Mouse (Mus musculus) adrenal gland, postnatal 14 days (tissue): ENCODE data around the gene Wwc2. TPM values are rescaled to one million over a fixed set of nuclear protein-coding genes. Genes with fewer than 3 reads are reported as not detected.

Experiments
- DNase-seq: peaks from one replicate; pipeline ENCODE4 v3.0.0; 2021; ENCODE audit warnings: mixed read lengths
- total RNA-seq: library from RNA; stranded (reverse); gene quantifications from 2 replicates; pipeline ENCODE4 v1.2.3, GENCODE M21; 2021

Wwc2 gene
- total RNA-seq, 1 experiment from 2014 or later: 26.5 TPM

DNA sequence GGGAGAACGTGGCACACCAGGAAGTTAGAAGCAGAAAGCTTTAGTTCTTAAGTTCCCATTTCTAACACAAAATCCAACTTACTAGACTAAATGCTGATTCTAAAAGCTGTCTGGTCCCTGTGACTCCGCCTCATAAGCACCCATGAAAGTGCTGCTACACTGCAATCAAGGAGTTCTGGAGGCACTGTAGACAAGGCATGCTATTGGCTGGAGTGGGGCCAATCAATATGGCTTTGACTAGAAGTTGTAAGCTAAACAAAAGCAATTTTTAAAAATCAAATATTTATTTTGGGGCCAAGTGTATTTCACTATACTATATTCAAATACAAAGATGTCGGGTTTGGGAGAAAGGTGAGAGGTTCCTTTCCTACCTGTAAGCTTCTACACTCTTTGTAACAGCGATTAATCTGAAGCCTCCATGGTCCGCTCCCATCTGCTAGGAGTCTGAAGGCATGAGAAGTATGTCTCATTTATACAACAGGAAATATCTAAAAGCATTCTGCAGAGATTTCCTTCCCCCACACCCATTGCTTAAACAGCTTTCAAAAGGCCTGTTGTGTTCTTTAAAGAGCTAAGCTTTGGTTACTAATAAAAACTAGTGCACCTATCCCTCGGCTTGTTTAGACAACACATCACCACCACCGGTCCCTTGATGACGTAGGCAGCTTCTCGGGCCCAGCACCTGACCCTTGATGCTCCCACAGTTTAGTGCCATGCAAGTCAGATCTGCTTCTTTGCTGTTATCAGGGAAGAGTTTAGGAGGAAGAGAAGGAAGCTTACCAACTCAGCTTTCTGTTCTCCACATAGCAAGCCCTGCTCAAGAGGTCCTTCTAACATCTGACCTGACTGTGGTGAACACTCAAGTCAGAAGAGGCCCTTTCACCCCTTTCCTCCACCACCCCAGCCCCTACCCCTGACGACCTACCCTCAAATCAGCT, 50.5 kb downstream of the Wwc2 start:
- DNase-seq: no peak

GRCm38 (mm10) chr8:47939217-47939616, 51.5 kb downstream of the Wwc2 start:
- no peak for DNase-seq

- DNase-seq: no peak
These were observed 54.3 kb downstream of the Wwc2 start for GRCm38 (mm10) chr8:47936386-47936785.

- DNase-seq: no peak
These were observed 55.3 kb downstream of the Wwc2 start for GRCm38 (mm10) chr8:47935461-47935860.

DNA sequence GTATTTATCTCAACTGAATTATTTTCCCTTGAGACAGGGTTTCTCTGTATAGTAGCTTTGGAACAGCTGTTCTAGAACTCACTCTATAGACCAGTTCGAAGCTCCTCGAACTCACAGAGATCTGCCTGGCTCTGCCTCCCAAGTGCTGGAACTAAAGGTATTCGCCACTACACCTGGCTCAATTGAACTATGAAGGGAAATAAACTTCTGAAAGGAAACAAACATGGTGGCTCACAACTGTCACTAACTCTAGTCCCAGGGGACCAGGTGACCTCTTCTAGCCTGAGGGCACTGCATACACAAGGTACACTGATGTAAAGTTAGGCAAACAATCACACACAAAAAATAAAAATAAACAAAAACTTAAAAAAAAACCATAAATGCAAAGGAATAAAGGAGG, 57.6 kb downstream of the Wwc2 start:
- no peak for DNase-seq

DNA sequence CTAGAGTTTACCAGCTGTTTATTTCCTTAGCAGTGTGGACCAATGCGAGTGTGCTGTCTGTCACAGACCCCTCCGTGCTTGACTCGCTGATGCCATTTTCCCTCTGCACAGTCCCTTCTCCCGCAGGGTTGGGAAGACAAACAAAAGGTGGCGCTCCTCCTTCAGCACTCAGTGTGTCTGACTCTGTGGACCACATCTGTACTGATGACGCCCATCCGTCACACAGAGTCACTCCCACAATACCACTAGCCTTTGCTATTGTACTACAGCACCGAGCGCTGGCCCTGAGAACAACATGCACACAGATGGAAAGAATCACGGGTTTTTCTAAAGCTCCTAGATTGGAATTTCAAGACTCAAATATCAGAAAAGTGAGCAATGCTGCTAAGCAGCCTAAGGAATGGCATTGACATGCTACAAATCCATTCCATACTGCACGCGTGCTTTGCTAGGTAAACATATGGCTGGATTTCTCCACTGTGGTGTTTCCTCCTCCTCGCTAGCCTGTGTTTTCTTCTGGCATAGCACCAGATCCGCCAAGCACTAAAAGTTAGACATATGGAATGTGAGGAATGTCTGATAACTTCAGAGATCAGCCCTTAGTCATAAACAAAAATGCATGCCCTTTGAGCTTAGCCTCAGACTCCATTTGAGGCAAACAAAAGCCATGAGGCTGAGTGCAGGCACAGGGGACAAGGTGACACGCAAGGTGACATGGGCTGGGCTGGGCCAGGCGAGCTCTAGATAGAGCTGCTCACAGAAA, 58.5 kb downstream of the Wwc2 start:
- DNase-seq: no peak

- DNase-seq: no peak
These were observed 59.4 kb downstream of the Wwc2 start for GRCm38 (mm10) chr8:47931371-47931770.

DNA sequence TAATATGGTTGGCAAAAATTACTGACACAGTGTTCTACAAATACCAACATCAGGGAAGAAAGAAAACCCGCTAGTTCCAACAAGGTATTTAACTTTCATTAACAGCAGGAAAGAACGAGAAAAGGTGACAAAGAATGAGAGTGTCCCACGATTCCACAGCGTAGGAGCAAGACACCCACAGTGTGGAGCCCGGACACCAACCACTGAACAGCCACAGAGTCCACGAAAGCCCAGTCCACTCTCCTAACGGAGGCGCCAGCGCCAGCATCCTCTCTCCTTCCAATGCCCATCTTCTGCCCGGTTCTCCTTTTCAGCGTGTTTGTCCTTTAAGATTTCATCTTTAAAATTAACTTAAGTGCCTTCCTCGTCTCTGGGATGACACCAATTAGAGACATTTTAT, 61.1 kb downstream of the Wwc2 start:
- no peak for DNase-seq

DNA sequence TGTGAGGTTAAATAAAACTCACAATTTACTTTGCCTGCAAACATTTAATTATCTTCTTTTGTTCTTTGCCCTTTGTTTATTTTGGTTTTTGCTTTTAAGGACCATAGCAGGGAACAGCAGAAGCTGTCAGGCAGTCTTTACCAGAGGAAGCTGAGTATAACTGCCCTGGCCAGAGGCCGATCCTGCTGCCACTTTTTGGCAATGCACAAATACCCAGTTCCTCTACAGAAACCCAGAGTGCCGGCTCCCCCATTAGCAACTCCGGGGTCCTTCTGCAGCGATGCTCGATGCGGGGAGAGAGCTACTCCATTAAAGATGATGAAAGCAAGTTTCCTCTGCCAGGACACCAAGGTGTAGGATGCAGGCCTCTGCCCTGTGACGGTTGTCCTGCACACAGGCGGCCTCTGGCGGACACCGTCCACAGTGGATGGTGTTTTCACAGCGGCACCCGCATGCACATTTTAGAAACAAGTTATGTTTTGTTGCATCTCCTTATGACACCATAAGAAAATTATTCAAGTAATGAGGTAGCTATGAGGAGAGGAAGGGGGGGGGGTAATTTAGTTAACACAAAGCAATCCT, 62.0 kb downstream of the Wwc2 start:
- DNase-seq: no peak

DNA sequence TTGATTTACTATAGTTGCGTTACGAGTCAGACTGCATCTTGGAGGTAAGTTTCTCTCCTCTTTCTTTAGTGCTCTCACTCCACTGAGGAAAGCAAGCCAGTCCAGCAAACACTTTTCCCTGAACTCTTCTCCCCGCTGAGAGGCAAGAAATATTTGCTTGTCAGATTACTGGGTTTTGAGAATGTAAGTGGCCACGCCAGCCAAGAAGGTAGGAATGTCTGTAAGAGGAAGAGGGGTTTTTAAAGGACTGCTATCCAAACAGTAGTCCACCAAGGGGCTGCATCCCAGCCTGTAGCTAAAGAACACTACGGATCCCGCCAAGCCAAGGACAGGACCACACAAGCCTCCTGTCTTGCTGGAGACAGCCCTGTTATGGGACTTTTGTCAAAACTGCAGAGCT, 65.8 kb downstream of the Wwc2 start:
- DNase-seq: no peak

DNA sequence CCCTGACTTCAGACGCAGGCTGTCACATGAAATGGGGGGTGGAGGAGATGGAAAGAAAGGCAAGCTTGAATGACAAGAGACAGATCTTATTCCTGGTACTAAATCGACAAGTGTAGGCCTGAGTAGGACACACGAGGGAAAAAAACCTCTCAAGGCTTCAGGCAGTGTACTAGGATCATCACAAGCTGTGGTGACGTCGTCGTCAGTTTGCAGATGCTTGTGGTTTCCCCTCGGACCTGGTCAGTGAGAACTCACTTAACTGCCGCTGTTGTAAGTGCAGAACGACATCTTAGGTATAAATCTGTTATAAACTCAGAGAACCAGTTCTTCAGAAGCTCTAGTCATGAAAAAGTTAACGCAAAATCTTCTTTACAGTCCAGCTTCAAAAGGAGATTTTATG, 67.9 kb downstream of the Wwc2 start:
- DNase-seq: no peak

- DNase-seq: no peak
These were observed 68.7 kb downstream of the Wwc2 start for GRCm38 (mm10) chr8:47922011-47922410.

- no peak for DNase-seq
These were observed 70.1 kb downstream of the Wwc2 start for GRCm38 (mm10) chr8:47920575-47921144.

- no peak for DNase-seq
These were observed 73.4 kb downstream of the Wwc2 start for GRCm38 (mm10) chr8:47917060-47918035.

GRCm38 (mm10) chr8:47915521-47915920, 75.2 kb downstream of the Wwc2 start:
- DNase-seq: no peak

- DNase-seq: no peak
These were observed 75.8 kb downstream of the Wwc2 start for GRCm38 (mm10) chr8:47914946-47915345.

- no peak for DNase-seq
These were observed 76.6 kb downstream of the Wwc2 start for GRCm38 (mm10) chr8:47914161-47914560.

DNA sequence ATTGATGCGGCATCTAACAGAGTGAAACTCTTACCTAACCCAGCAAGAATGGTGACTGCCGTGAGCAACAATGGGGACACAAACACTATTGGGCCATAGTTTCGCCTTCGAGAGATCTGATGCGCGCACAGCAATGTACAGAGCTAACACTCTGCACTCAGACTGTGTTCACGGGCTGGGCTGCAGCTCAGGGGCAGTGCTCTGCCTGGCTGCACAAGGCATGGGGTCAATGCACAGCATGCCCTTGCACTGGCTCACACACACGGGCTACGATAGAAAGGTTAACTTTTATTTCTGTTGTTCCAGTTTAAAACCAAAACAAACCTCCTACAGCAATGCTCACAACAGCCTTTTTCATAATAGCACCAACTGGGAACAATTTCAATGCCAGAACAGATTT, 77.1 kb downstream of the Wwc2 start:
- no peak for DNase-seq

DNA sequence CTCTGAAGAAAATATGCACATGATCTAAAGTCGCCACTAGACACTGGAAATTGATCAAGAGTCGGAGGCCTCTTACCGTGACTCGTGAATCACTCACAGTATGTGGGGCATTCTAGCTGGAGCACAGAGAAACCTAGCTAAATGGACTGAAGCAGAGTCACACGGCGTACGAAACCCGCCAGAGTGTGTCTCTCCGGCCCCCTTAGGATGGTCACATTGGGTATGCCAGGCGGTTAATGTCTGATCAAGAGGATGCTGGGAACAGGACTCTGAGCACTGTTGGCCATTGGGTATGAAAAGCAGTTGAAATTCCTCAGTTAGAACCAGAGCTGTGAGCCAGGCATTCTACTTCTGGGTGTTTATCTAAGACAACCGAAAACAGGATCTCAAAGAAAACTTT, 81.0 kb downstream of the Wwc2 start:
- no peak for DNase-seq

- no peak for DNase-seq
These were observed 83.7 kb downstream of the Wwc2 start for GRCm38 (mm10) chr8:47907056-47907455.

GRCm38 (mm10) chr8:47906142-47906541, 84.6 kb downstream of the Wwc2 start:
- DNase-seq: no peak
